Mouse (Mus musculus): ENCODE data around the gene Yif1b.
"Not testable (repeated sequence)": the region's sequence is repeated elsewhere in the genome, so short reads cannot be mapped to it uniquely, and the experiment has no call there.

Gene Yif1b

DNA sequence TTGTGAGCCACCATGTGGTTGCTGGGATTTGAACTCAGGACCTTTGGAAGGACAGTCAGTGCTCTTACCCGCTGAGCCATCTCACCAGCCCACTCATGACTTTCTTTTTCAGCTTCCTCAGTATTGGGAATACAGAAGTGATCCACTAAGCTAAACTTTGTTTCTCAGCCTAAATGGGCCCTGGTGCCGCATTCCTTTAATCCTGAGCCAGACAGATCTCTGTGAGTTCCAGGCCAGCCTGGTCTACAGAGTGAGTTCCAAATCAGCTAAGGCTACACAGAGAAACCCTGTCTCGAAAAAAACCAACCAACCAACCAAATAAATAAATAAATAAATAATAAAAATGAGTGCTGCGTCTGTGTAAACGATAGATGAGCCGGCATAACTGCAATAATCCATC, 533 bp upstream of the Yif1b start:
- not testable (repeated sequence) for DNase-seq (ENCODE audit: extremely low spot score, low read depth, low spot score)

DNA sequence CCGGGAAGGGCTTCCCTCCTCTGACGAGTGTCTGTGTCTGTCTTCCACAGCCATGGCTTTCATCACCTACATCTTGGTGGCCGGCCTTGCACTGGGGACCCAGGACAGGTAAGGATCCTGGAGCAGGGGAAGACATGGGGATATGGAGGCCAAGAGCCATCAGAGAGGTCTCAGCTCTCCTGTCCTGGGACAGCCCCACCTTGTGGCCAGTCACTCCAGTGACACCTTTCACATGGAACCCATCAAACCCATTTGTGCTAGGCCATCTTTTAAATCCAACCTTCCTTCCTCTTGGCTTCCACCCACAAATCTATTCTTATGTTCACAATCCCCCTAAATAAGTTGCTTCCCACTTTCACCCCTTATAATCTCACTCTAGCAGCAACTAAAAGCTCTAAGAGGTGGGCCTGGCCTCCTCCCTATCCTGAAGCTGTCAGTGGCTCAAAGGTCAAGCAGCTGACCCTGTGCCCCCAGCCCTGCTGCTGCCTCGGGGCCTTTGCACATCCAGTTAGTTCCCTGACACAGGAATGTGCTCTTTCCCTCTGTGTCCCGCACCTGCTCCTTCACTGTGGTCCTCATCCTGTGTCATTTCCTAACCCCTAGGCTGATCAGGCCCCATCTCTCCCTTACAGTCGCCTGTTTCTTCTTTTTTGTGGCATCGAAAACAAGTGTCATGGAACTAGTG, 6.7 kb downstream of the Yif1b start:
- no peak for DNase-seq (ENCODE audit: extremely low spot score, low read depth, low spot score)

GRCm38 (mm10) chr7:29246015-29246414, 7.9 kb downstream of the Yif1b start:
- DNase-seq (ENCODE audit: extremely low spot score, low read depth, low spot score): no peak

DNA sequence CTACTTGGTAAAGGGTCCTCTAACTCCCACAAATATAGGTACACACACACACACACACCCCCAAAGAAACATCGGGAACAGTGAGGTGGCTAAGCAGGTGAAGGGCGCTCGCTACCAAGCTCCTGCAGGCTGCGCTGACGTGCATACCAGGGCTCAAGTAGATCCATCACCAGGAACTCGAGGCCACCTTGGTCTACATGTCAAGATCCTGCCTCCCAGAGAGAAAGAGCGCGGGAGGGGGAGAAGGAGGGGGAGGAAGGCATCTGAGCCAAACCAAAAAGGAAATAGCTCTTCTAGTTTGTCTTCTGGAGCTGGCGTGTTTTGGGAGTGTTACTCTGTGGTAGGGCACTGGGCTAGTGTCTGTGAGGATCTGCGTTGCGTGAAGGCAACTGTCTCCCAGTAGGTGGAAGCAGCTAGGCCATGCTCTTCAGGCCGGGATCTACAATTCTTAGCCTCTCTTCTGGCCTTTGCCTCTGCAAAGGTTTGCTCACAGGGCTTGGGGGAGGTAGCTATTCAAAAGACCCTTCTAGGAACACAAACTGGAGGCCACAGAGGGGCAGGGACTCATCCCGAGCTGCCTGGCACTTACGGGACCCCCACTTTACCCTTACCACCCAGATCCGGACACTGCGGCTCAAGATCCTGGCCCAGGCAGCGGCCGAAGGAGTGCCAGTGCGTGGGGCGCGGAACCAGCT, 8.6 kb downstream of the Yif1b start:
- DNase-seq (ENCODE audit: extremely low spot score, low read depth, low spot score): no peak

DNA sequence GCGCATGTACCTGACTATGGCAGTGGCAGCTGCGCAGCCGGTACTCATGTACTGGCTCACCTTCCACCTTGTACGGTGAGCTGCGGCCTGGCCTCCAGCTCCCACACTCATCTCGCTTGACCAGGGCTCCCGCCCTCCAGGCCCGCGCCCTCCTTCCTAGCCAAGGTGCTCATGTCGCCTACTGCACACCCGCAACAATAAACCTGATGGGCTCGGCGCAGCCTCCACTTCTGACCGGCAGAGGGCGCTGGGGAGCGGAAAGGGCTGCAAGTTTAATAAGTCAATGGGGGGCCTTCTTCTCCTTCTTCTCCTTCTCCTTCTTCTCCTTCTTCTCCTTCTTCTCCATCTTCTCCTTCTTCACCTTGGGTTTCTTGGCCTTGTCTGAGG, 9.2 kb downstream of the Yif1b start:
- no peak for DNase-seq (ENCODE audit: extremely low spot score, low read depth, low spot score)

DNA sequence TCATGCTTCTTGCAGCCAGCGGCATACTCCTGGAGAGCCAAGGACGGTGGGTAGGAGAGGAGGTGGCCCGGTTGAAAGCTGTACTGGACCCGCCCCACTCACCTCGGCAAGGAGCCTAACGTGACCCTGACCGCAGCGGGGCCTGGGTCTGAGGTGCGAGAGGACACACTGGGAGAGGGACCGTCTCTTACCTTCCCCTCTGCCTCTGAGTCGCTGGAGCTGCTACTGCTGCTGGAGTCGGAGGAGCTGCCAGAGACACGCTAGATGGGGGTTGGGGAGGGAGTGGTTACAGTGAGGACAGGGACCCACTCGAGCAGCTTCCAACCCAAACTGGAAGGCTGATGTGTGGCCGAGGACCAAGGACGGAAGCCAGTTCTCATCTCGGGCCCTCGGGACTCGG, 9.6 kb downstream of the Yif1b start:
- DNase-seq (ENCODE audit: extremely low spot score, low read depth, low spot score): no peak

GRCm38 (mm10) chr7:29248261-29248841, 10.2 kb downstream of the Yif1b start, which contains the start of gene 2200002D01Rik:
2200002D01Rik (minus strand) TSS chr7:29248466.
- DNase-seq (ENCODE audit: extremely low spot score, low read depth, low spot score): no peak

DNA sequence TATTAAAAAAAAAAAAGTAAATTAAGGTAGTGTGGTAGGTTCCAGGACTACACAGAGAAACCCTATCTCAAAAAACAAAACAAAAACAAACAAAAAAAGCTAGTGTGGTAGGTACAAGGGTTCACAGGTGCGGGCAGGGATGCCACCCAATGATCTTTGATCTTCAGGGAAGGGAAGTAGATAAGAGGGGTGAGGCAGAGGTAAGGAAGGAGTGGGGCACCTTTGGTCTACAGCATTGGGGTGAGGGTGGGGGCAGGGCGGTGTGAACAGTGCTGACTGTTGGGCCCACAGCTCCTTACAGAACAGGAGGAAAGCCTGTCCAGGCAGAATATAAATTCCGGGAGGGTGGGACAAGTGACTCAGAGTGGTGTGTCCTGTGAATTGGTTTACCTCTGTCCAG, 13.0 kb downstream of the Yif1b start:
- no peak for DNase-seq (ENCODE audit: extremely low spot score, low read depth, low spot score)

DNA sequence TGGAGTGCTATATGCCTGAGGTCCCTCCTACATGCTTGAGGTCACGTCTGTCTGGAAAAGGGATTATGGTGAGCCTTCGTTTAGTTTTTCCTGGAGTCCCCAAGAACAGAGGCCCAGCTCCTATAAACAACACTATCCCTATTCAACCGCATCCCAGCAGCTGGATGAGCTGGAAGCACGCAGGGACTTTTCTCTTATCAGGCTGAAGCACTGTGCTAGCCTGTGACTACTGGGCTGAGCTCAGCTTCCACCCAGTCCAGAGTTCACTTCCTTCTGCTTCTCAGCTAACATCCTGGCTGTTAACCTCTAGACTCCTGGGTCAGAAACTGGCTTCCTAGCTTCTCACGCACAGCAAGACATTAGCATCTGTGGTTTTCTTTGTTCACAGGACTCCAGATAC, 15.7 kb downstream of the Yif1b start:
- no peak for DNase-seq (ENCODE audit: extremely low spot score, low read depth, low spot score)

DNA sequence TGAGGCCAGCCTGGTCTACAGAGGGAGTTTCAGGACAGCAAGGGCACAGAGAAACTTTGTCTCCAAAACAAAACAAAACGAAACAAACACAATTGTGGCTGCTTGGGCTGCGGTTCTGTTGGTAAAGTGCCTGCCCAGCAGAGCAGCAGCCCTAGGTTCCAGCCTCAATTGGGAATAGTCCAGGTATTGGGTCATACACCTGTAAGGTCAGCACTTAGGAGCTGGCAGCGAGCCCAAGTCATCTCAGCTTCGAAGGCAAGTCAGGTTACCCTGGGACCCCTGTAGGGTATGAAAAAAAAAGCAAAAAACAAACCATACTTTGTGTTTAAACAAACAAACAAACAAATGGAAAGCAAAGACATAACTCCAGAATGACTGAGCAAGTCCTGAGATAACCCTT, 17.7 kb downstream of the Yif1b start:
- DNase-seq (ENCODE audit: extremely low spot score, low read depth, low spot score): no peak

GRCm38 (mm10) chr7:29257368-29257767, 19.2 kb downstream of the Yif1b start:
- no peak for DNase-seq (ENCODE audit: extremely low spot score, low read depth, low spot score)

GRCm38 (mm10) chr7:29259781-29260730, 21.9 kb downstream of the Yif1b start:
- DNase-seq (ENCODE audit: extremely low spot score, low read depth, low spot score): no peak

- no peak for DNase-seq (ENCODE audit: extremely low spot score, low read depth, low spot score)
These were observed 24.0 kb downstream of the Yif1b start for GRCm38 (mm10) chr7:29262151-29262550.

DNA sequence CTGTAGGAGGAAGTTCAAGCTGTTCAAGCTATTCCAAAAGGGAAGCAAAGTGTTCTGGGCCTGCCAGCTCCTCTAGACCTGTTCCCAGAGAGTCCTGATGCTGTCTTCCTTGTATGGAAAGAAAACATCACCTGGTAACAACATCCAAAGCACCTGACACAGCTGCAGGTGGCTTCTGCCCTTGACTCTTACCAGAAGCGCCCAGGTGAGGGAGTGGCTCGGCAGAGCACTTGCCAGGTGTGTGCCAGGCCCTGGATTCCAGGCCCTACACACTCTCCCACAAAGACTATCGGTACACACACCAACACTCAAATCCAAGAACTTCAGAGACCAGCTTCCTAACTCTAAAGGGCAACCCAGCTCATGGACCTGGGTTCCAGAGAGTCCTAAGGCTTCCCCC, 25.7 kb downstream of the Yif1b start:
- no peak for DNase-seq (ENCODE audit: extremely low spot score, low read depth, low spot score)

GRCm38 (mm10) chr7:29265636-29266035, 27.5 kb downstream of the Yif1b start:
- no peak for DNase-seq (ENCODE audit: extremely low spot score, low read depth, low spot score)

DNA sequence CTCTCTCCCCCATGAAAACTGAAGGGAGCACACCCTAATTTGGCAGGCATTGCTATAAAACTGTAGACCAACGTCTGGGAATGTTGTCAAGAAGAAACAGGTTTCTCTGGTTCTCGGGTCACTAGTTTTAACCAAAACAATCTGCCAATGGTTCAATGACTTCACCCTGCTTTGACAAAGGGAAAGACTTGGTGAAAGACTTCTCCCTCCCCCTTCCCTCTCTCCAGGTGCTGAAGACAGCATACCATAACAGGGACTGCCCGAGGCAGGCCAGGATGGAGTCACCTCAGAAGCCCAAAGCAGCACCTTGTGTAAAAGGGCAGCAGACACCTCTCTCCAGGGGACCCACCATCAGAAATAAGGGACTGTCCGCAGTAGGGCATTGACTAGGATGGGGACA, 28.8 kb downstream of the Yif1b start:
- DNase-seq (ENCODE audit: extremely low spot score, low read depth, low spot score): no peak

DNA sequence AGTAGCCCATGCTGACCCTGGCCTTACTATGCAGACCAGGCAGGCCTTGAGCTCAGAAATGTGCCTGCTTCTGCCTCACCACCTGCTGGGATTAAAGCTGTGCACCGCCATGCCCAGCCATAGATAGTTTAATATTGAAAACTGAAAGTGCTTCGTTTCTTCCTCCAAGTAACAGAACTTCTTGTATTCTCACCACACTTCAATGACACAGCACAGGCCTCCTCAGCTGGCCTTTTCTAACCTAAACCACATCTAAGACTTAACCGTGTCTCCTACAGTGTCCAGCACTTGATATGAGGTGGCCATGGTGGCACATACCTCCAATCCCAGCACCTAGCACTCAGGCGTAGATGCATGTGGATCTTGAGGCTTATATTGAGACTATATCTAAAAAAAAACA, 32.3 kb downstream of the Yif1b start:
- DNase-seq (ENCODE audit: extremely low spot score, low read depth, low spot score): no peak

DNA sequence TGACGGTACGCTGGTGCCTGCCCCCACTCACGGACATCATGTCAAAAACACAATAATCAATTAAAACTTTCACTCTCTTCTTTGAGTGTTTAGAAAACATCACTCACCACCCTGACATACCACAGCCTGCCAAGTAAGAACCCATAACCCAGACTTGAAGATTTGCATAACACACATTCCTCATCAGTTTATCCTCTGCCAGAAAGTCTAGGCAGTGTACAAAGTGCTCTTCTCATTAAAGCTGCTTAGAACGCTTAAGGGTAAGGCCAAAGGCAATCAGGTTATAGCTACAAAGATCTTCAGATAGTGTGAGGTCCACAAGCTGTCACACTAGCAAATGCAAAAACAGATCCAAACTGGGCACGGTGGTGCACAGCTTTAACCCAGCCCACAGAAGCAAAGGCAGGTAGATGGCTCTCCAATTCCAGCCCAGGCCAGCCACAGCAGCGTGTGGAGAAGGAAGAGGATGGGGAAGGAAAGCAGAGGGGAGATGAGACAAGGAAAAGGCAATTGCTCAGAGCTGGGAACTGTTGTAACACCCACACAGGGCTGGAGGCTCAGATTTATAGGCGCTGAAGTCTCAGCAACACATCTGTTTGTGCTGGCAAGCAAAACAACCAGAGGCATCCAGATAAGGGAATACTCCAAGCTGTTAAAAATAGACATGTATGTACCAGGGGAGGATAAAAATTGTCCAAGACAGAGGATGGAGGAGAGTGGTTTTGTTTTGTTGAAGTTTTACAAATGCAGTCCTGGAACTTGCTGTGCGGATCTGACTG, 33.7 kb downstream of the Yif1b start:
- no peak for DNase-seq (ENCODE audit: extremely low spot score, low read depth, low spot score)

DNA sequence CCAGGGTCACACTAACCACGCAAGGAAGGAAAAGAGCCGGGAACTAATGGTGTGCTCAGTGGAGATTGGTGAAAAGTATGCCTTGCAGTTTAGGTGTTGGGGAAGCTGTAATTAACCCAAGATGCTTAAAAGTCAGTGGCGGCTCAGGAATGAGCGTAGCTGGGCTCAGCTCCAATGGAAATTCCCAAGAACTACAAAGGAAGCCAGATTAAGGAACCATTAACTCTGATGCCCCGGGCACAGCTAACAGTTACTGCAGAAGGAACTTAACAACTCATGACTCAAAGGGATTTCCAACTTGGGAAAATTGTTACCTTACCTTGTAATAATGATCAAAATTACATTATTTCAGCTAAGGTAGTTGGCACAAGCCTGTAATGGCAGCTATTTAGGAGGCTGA, 38.6 kb downstream of the Yif1b start:
- DNase-seq (ENCODE audit: extremely low spot score, low read depth, low spot score): no peak

GRCm38 (mm10) chr7:29277510-29277909, 39.4 kb downstream of the Yif1b start:
- no peak for DNase-seq (ENCODE audit: extremely low spot score, low read depth, low spot score)

DNA sequence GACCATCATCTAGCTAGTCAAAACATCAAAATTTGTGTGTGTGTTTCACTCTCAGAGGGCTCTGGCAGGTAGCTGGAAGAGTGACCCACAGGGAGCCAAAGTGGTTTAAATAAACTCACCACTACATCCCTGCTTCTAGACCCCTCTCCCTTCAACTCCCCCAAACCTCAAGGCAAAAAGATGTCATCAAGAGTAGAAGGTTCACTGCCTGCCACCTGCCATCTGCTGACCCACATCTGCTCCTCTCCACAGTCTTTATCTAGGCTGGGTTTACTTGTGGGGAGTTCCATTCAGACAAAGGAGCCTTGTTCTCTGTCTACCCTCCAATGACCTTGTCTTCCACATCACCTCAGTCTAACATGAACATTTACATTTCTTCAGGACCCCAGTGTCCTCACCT, 41.1 kb downstream of the Yif1b start:
- DNase-seq (ENCODE audit: extremely low spot score, low read depth, low spot score): no peak

Data from hindlimb bud, embryonic 11.5 days (tissue).